Mouse (Mus musculus) megakaryocyte, embryonic 14.5 days (primary cell): ENCODE measurements around the gene Tead1.

Source experiments
- FLI1 ChIP-seq: IDR thresholded peaks from 2 replicates; pipeline ENCODE4 v1.6.1; 2012; ENCODE audit warnings: low read length, inconsistent platforms, mixed read lengths
- GATA1 ChIP-seq: IDR thresholded peaks from 3 replicates; pipeline ENCODE4 v1.6.1; 2012; ENCODE audit warnings: mixed read lengths, low read length, inconsistent platforms, borderline replicate concordance

- TF ChIP-seq GATA1 (no peak), FLI1 (no peak)
Observed at GRCm38 (mm10) chr7:112819833-112820232, 140.7 kb downstream of the Tead1 start.
